Comparison of ENCODE assay signal across 9 mouse cellular contexts in the genomic region with DNA sequence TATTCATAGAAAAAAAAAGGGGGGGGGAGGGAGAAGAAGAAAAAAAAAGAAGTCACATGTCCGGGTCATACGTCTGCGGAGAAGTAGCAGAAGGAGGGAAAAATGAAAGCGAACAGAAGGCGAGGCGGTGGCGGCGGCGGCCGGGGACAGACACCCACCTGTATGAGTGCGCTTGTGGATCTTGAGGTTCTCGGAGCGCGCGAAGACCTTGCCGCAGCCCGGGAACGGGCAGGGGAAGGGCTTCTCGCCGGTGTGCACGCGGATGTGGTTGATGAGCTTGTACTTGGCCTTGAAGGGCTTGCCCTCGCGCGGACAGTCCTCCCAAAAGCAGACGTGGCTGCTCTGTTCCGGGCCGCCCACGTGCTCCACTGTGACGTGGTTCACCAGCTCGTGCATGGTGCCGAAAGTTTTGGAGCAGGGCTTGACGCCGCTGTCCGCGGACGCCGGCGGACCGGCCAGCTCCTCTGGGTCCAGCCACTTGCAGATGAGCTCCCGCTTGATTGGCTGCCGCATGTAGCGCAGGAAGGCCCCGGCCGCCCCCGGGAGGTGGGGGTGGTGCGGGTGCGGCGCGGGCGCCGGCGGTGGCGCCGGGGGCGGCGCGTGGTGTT. TPM values are rescaled to one million over a fixed set of nuclear protein-coding genes. Genes with fewer than 3 reads are reported as not detected.
DNase-seq lines count a peak whose midpoint lies in the region; ATAC-seq and TF ChIP-seq lines count a peak whose summit lies in the region.
"Not testable (repeated sequence)": the region's sequence is repeated elsewhere in the genome, so short reads cannot be mapped to it uniquely, and the experiment has no call there.
"Had no signal": no experiment of that assay in that cellular context is flagged by ENCODE, and none has a peak within 500 bp of the region (broad histone marks: within the 10 kb centered on the region; RNA-seq: fewer than 3 reads in every experiment).

No protein-coding gene starts in this region.

- not testable (repeated sequence) for H3K9me3 ChIP-seq in forebrain, embryonic 14.5 days (replicated peaks; ENCODE audit: control insufficient read depth, low read length); lung, embryonic 14.5 days (ENCODE audit: low read depth, low read length); neural tube, embryonic 11.5 days (ENCODE audit: control insufficient read depth, low read length)

- peak overlapping the region; percentile 77 for H3K4me2 ChIP-seq in forebrain, embryonic 14.5 days (ENCODE audit: low read length)
- peak overlapping the region; percentile 83 for H3K4me2 ChIP-seq in lung, embryonic 14.5 days
- peak overlapping the region; percentile 79 for H3K4me2 ChIP-seq in neural tube, embryonic 11.5 days (ENCODE audit: low read depth)

- H3K4me3 ChIP-seq in forebrain, embryonic 14.5 days (ENCODE audit: low read depth, low read length) = peak overlapping the region; percentile 62
- peak overlapping the region; percentile 43 for H3K4me3 ChIP-seq in lung, embryonic 14.5 days (ENCODE audit: low read depth, low read length)
- peak overlapping the region; percentile 53 for H3K4me3 ChIP-seq in neural tube, embryonic 11.5 days (ENCODE audit: low read depth, low read length)

- DNase-seq in Muller cell, postnatal 12 days (ENCODE audit: inconsistent ontology term) = peak; percentile 90
- DNase-seq in cerebellum, adult 9-11 months = peak; percentile 84
- peak; percentile 57 for DNase-seq in forebrain, embryonic 14.5 days (ENCODE audit: low spot score)
- DNase-seq in kidney, postnatal 14 days = peak; percentile 58
- peak; percentile 49 for DNase-seq in lung, embryonic 14.5 days
- peak; percentile 68 for DNase-seq in neural tube, embryonic 11.5 days (ENCODE audit: low spot score)
- DNase-seq in thymus, postnatal 4 days = peak; percentile 50

- ATAC-seq in forebrain, embryonic 14.5 days = peak; percentile 27
- ATAC-seq in hematopoietic stem cell, adult 5-6 weeks (replicated peaks in 1 of 2; ENCODE audit: insufficient read depth in 1 of 2, low FRiP score in 2 of 2, low TSS enrichment in 1 of 2, low read depth in 1 of 2, poor library complexity in 2 of 2, severe bottlenecking in 2 of 2) = peak; percentile 34 to 51; a peak in 2 of 4 replicates
- ATAC-seq in lung, embryonic 14.5 days (ENCODE audit: insufficient read depth) = peak; percentile 77
- ATAC-seq in neural tube, embryonic 11.5 days (ENCODE audit: insufficient read depth, low FRiP score, low TSS enrichment) = peak; percentile 21

- peaks cover 37% of the 10 kb centered on the region for H3K27me3 ChIP-seq in forebrain, embryonic 14.5 days (replicated peaks; ENCODE audit: control insufficient read depth, insufficient read depth, low read length)
- H3K27me3 ChIP-seq in lung, embryonic 14.5 days (ENCODE audit: insufficient read depth, low read length) = peaks cover 93% of the 10 kb centered on the region
- H3K27me3 ChIP-seq in neural tube, embryonic 11.5 days (ENCODE audit: control insufficient read depth, insufficient read depth, low read length) = peaks cover 58% of the 10 kb centered on the region

- H3K36me3 ChIP-seq in forebrain, embryonic 14.5 days (ENCODE audit: control insufficient read depth, insufficient read depth, low read length); lung, embryonic 14.5 days (ENCODE audit: insufficient read depth); neural tube, embryonic 11.5 days (ENCODE audit: control insufficient read depth, insufficient read depth, low read length): not testable (repeated sequence)

- H3K4me1 ChIP-seq in forebrain, embryonic 14.5 days (ENCODE audit: control insufficient read depth, insufficient read depth, low read length); lung, embryonic 14.5 days (ENCODE audit: insufficient read depth): not testable (repeated sequence)
- H3K4me1 ChIP-seq in neural tube, embryonic 11.5 days (ENCODE audit: control insufficient read depth, insufficient read depth, low read length) = peaks cover 18% of the 10 kb centered on the region

- H3K9ac ChIP-seq in forebrain, embryonic 14.5 days (ENCODE audit: low read length) = peak overlapping the region; percentile 91
- H3K9ac ChIP-seq in lung, embryonic 14.5 days = not testable (repeated sequence)
- H3K9ac ChIP-seq in neural tube, embryonic 11.5 days (ENCODE audit: low read length) = peak overlapping the region; percentile 67

- peak overlapping the region; percentile 97 for H3K27ac ChIP-seq in forebrain, embryonic 14.5 days (ENCODE audit: low read depth, low read length)
- H3K27ac ChIP-seq in lung, embryonic 14.5 days (ENCODE audit: low read depth) = not testable (repeated sequence)
- H3K27ac ChIP-seq in neural tube, embryonic 11.5 days (ENCODE audit: low read depth, low read length) = peak overlapping the region; percentile 86

- TF ChIP-seq CTCF in lung, embryonic 14.5 days (IDR thresholded peaks at IDR 0.05; ENCODE audit: low read depth) = not testable (repeated sequence)

- WGBS in forebrain, embryonic 14.5 days = under 1% methylated on average over 49 of the region's 58 CpGs
- 2% methylated on average over 58 of the region's 58 CpGs for WGBS in lung, embryonic 14.5 days
- 0% methylated on average over 48 of the region's 58 CpGs for WGBS in neural tube, embryonic 11.5 days

RNA-seq across cellular contexts. Expression of a gene that starts 1.6 kb away (rescaled TPM):
- 9.5 and 10.9 TPM in 2 replicates for polyA plus RNA-seq in forebrain, embryonic 14.5 days (2014; fragmentation: Nextera tagmentation; extraction: Ambion mirVana)
- total RNA-seq in hematopoietic stem cell, adult 5-6 weeks (2017) = not detected in 2 replicates
- polyA plus RNA-seq in lung, embryonic 14.5 days (2014; fragmentation: Nextera tagmentation; extraction: Ambion mirVana) = not detected in 2 replicates
- 10.3 and 10.8 TPM in 2 replicates for polyA plus RNA-seq in neural tube, embryonic 11.5 days (2014; fragmentation: Nextera tagmentation; extraction: Ambion mirVana)

RNA-seq across cellular contexts. Expression of a gene that starts 11.4 kb away (rescaled TPM):
- polyA plus RNA-seq in forebrain, embryonic 14.5 days (2014; fragmentation: Nextera tagmentation; extraction: Ambion mirVana) = 7.3 and 9.8 TPM in 2 replicates
- not detected in 2 replicates for total RNA-seq in hematopoietic stem cell, adult 5-6 weeks (2017)
- not detected in 2 replicates for polyA plus RNA-seq in lung, embryonic 14.5 days (2014; fragmentation: Nextera tagmentation; extraction: Ambion mirVana)
- 6.3 and 7.6 TPM in 2 replicates for polyA plus RNA-seq in neural tube, embryonic 11.5 days (2014; fragmentation: Nextera tagmentation; extraction: Ambion mirVana)

RNA-seq across cellular contexts. Expression of a gene that starts 12.9 kb away (rescaled TPM):
- polyA plus RNA-seq in forebrain, embryonic 14.5 days (2014; fragmentation: Nextera tagmentation; extraction: Ambion mirVana) = 0.25 and 0.33 TPM in 2 replicates
- total RNA-seq in hematopoietic stem cell, adult 5-6 weeks (2017) = not detected in 2 replicates
- polyA plus RNA-seq in lung, embryonic 14.5 days (2014; fragmentation: Nextera tagmentation; extraction: Ambion mirVana) = not detected in 2 replicates
- 0.23 and 0.35 TPM in 2 replicates for polyA plus RNA-seq in neural tube, embryonic 11.5 days (2014; fragmentation: Nextera tagmentation; extraction: Ambion mirVana)

RNA-seq across cellular contexts. Expression of a gene that starts 26.5 kb away (rescaled TPM):
- 0.32 and 0.55 TPM in 2 replicates for polyA plus RNA-seq in forebrain, embryonic 14.5 days (2014; fragmentation: Nextera tagmentation; extraction: Ambion mirVana)
- total RNA-seq in hematopoietic stem cell, adult 5-6 weeks (2017) = not detected in 2 replicates
- polyA plus RNA-seq in lung, embryonic 14.5 days (2014; fragmentation: Nextera tagmentation; extraction: Ambion mirVana) = not detected in 2 replicates
- 0.51 and 0.54 TPM in 2 replicates for polyA plus RNA-seq in neural tube, embryonic 11.5 days (2014; fragmentation: Nextera tagmentation; extraction: Ambion mirVana)
- total RNA-seq: layer of hippocampus, adult 18-20 months had no signal

Comparison
In these comparisons a context has a peak if more than half of its experiments do, and no peak if none do; other contexts are left out.
1. ATAC-seq: peak in every context shown above with its lines; median percentile 77 in lung, embryonic 14.5 days; 42 in hematopoietic stem cell, adult 5-6 weeks; 27 in forebrain, embryonic 14.5 days; 21 in neural tube, embryonic 11.5 days.
2. RNA of a gene that starts 1.6 kb away (polyA plus RNA-seq): 10.3 to 10.8 TPM in neural tube, embryonic 11.5 days and 9.5 to 10.9 TPM in forebrain, embryonic 14.5 days; not detected in lung, embryonic 14.5 days; every median in the first group is over 10 times any median in the second.
3. Peak in every context shown above with its lines, with median percentiles within 50 percentile points of each other: DNase-seq, H3K4me2 ChIP-seq and H3K4me3 ChIP-seq.